Mouse (Mus musculus) megakaryocyte, adult 5-6 weeks (primary cell): Measurements from ENCODE around the gene Hmg20a. TPM values are rescaled to one million over a fixed set of nuclear protein-coding genes. Genes with fewer than 3 reads are reported as not detected.
A peak's percentile ranks its signal among the peaks of the same experiment; 100 is the strongest.

Source experiments
- ATAC-seq: 2 replicates; pipeline ENCODE4 v1.8.0; 2016; ENCODE audit warnings: mild to moderate bottlenecking, inconsistent platforms; ENCODE audit not compliant: poor library complexity, severe bottlenecking
- total RNA-seq, 2 experiments: library from RNA; stranded (forward) in 1 of 2; stranded (reverse) in 1 of 2; fragments of 153-499, 151-499 nt in 1 of 2; fragments of 221-1000, 200-1000 nt in 1 of 2; gene quantifications; 2 replicates each; pipeline versions ENCODE4 v1.2.3 to v1.2.4; 2015 to 2017

Gene Hmg20a
- total RNA-seq, 2 experiments from 2014 or later = 16.9 to 17.4 TPM

GRCm38 (mm10) chr9:56515110-56515509, 96.7 kb downstream of the Hmg20a start:
- ATAC-seq = no peak

- no peak for ATAC-seq
These were observed 97.8 kb downstream of the Hmg20a start for GRCm38 (mm10) chr9:56516219-56516618.

GRCm38 (mm10) chr9:56516692-56517263, 98.4 kb downstream of the Hmg20a start:
- no peak for ATAC-seq

- no peak for ATAC-seq
These were observed 103.9 kb downstream of the Hmg20a start for GRCm38 (mm10) chr9:56522281-56522680.

- ATAC-seq = no peak
These were observed 109.5 kb downstream of the Hmg20a start for GRCm38 (mm10) chr9:56527951-56528350.

GRCm38 (mm10) chr9:56531991-56532390, 113.6 kb downstream of the Hmg20a start:
- ATAC-seq = no peak

GRCm38 (mm10) chr9:56533916-56534315, 115.5 kb downstream of the Hmg20a start:
- ATAC-seq = peak; percentile 33; the same call in 1 of the 2 replicates

- no peak for ATAC-seq
These were observed 116.3 kb downstream of the Hmg20a start for GRCm38 (mm10) chr9:56534727-56535126.

GRCm38 (mm10) chr9:56535361-56535760, 117.0 kb downstream of the Hmg20a start:
- no peak for ATAC-seq

- ATAC-seq = no peak
These were observed 121.6 kb downstream of the Hmg20a start for GRCm38 (mm10) chr9:56540051-56540450.

GRCm38 (mm10) chr9:56544687-56545475, 126.5 kb downstream of the Hmg20a start:
- no peak for ATAC-seq

Other genes with a start within 250 kb of the Hmg20a start
- 7.8 and 9.3 TPM in 2 replicates for gene Peak1, start 542 bp upstream of the Hmg20a start, total RNA-seq (2015)
- 3.9 and 8.0 TPM in 2 replicates for gene Peak1, start 542 bp upstream of the Hmg20a start, total RNA-seq (2017)